Mouse (Mus musculus) heart, adult 8-10 months (tissue): ENCODE results near the gene Aifm1. TPM values are rescaled to one million over a fixed set of nuclear protein-coding genes. Genes with fewer than 3 reads are reported as not detected.

Experiments
- DNase-seq: peaks from one replicate; pipeline ENCODE4 v3.0.0; 2022; ENCODE audit warnings: low spot score
- total RNA-seq, 4 experiments: library from RNA; stranded (reverse); gene quantifications; 2 replicates each; pipeline ENCODE4 v1.2.4; 2022

The Aifm1 gene
- 100 to 1,000 TPM in 1 of 4 experiments, 10 to 100 TPM in 3; 88.6 to 105 (median 94.1) TPM for total RNA-seq

GRCm38 (mm10) chrX:48513166-48513807 is at the start of gene Aifm1:
Aifm1 (minus strand) TSS chrX:48513563.
- DNase-seq, result peak; percentile 92

GRCm38 (mm10) chrX:48532175-48532574 is 18.8 kb upstream of the Aifm1 start:
- DNase-seq, result peak; percentile 64

GRCm38 (mm10) chrX:48526435-48526834 is 13.1 kb upstream of the Aifm1 start:
- no peak for DNase-seq

GRCm38 (mm10) chrX:48525866-48526265 is 12.5 kb upstream of the Aifm1 start:
- DNase-seq, result no peak

GRCm38 (mm10) chrX:48525332-48525731 is 12.0 kb upstream of the Aifm1 start:
- no peak for DNase-seq

- DNase-seq, result no peak
Observed at GRCm38 (mm10) chrX:48523512-48523911, 10.1 kb upstream of the Aifm1 start.

GRCm38 (mm10) chrX:48521651-48522050 is 8.3 kb upstream of the Aifm1 start:
- DNase-seq, result no peak

GRCm38 (mm10) chrX:48519549-48520085 is 6.3 kb upstream of the Aifm1 start:
- DNase-seq, result no peak

GRCm38 (mm10) chrX:48518808-48519548 is 5.6 kb upstream of the Aifm1 start, which contains the start of gene Rab33a:
Rab33a (plus strand) TSS chrX:48519285.
- no peak for DNase-seq

- DNase-seq, result no peak
Observed at GRCm38 (mm10) chrX:48518211-48518807, 4.9 kb upstream of the Aifm1 start.

- DNase-seq, result no peak
Observed at GRCm38 (mm10) chrX:48513824-48514223, 461 bp upstream of the Aifm1 start.

- no peak for DNase-seq
Observed at GRCm38 (mm10) chrX:48493763-48494162, 19.6 kb downstream of the Aifm1 start.

GRCm38 (mm10) chrX:48481687-48482086 is 31.7 kb downstream of the Aifm1 start:
- no peak for DNase-seq

GRCm38 (mm10) chrX:48481095-48481494 is 32.3 kb downstream of the Aifm1 start:
- no peak for DNase-seq

GRCm38 (mm10) chrX:48467355-48467946 is 45.9 kb downstream of the Aifm1 start:
- peak; percentile 10 for DNase-seq

GRCm38 (mm10) chrX:48466174-48466573 is 47.2 kb downstream of the Aifm1 start:
- DNase-seq, result no peak

GRCm38 (mm10) chrX:48464436-48464835 is 48.9 kb downstream of the Aifm1 start:
- DNase-seq, result no peak

GRCm38 (mm10) chrX:48463636-48464035 is 49.7 kb downstream of the Aifm1 start:
- DNase-seq, result no peak

- DNase-seq, result peak; percentile 62
Observed at GRCm38 (mm10) chrX:48462754-48463507, 50.4 kb downstream of the Aifm1 start, which contains the start of gene Elf4. Elf4 (minus strand) TSS chrX:48463132.

- DNase-seq, result no peak
Observed at GRCm38 (mm10) chrX:48462297-48462696, 51.1 kb downstream of the Aifm1 start.

GRCm38 (mm10) chrX:48461006-48461405 is 52.4 kb downstream of the Aifm1 start:
- no peak for DNase-seq
